Comparison of ENCODE assay signal across 26 mouse cellular contexts in the genomic region with DNA sequence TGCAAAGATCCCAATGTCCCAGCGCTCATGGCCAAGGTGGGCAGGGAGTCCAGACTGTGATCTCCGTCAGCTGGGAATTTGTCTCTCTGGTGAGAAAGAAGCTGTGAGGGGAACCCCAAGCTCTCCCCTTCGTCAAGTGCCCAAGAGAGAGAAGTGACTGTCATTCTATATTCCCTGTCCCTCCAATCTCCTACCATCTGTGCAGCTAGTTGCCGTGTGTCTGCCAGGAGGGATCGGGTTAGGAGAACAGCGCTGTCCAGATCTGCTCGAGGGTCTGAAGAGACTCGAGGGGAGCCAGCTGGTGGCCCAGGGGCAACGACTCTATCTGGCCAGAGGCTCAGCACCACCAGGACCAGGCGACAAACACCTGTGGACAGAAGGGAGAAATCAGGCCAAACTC. TPM values are rescaled to one million over a fixed set of nuclear protein-coding genes. Genes with fewer than 3 reads are reported as not detected.
"Had no signal": no experiment of that assay in that cellular context is flagged by ENCODE, and none has a peak within 500 bp of the region (broad histone marks: within the 10 kb centered on the region; RNA-seq: fewer than 3 reads in every experiment).

No protein-coding gene starts in this region.

- H3K36me3 ChIP-seq: liver, embryonic 15.5 days; lung, embryonic 15.5 days; midbrain, embryonic 13.5 days; midbrain, embryonic 15.5 days; neural tube, embryonic 13.5 days; neural tube, embryonic 15.5 days had no signal

- H3K9ac ChIP-seq: liver, embryonic 15.5 days; lung, embryonic 15.5 days had no signal

- H3K27ac ChIP-seq: liver, embryonic 15.5 days; lung, embryonic 15.5 days; macrophage; midbrain, embryonic 13.5 days; midbrain, embryonic 15.5 days; neural tube, embryonic 13.5 days; neural tube, embryonic 15.5 days had no signal

- DNase-seq: liver, postnatal 0 days; lung, adult 2 months; retina, postnatal 1 day; right cerebral cortex, adult 18-20 months; right cerebral cortex, postnatal 25 days; right cerebral cortex, postnatal 4 days; spleen, adult 18-20 months; thymus, adult 18-20 months; thymus, postnatal 14 days; thymus, postnatal 36 days had no signal

- H3K9me3 ChIP-seq: liver, embryonic 15.5 days; lung, embryonic 15.5 days; midbrain, embryonic 13.5 days; midbrain, embryonic 15.5 days; neural tube, embryonic 13.5 days; neural tube, embryonic 15.5 days had no signal

RNA-seq across cellular contexts. Expression of gene Fam71e2, which starts 5.0 kb away (rescaled TPM):
- total RNA-seq: megakaryocyte progenitor cell, adult 5-6 weeks; midbrain, postnatal 0 days; monocyte, adult 5-6 weeks had no signal
- polyA plus RNA-seq: liver, embryonic 15.5 days; liver, postnatal 0 days; lung, adult 2 months; lung, embryonic 15.5 days; lung, postnatal 0 days; macrophage; midbrain, embryonic 11.5 days; midbrain, embryonic 13.5 days; midbrain, embryonic 15.5 days; midbrain, postnatal 0 days; neural tube, embryonic 13.5 days; neural tube, embryonic 15.5 days; small intestine, adult 2 months; stomach, embryonic 14.5 days; stomach, embryonic 16.5 days; thymus, postnatal 0 days had no signal

RNA-seq across cellular contexts. Expression of gene Il11, which starts 6.5 kb away (rescaled TPM):
- total RNA-seq: monocyte, adult 5-6 weeks had no signal
- polyA plus RNA-seq: liver, postnatal 0 days; macrophage had no signal

RNA-seq across cellular contexts. Expression of gene Tmem190, which starts 6.6 kb away (rescaled TPM):
- total RNA-seq: megakaryocyte progenitor cell, adult 5-6 weeks; midbrain, postnatal 0 days; monocyte, adult 5-6 weeks had no signal
- polyA plus RNA-seq: lung, adult 2 months; macrophage; midbrain, embryonic 11.5 days; midbrain, embryonic 13.5 days; midbrain, embryonic 15.5 days; neural tube, embryonic 13.5 days; neural tube, embryonic 15.5 days; small intestine, adult 2 months; thymus, postnatal 0 days had no signal
